Mouse (Mus musculus) CD4-positive helper T cell, adult 2 months (primary cell): Measurements from ENCODE around the gene Plcg2.

Experiments
- DNase-seq: peaks from one replicate; pipeline ENCODE4 v3.0.0-alpha.2; 2012; ENCODE audit warnings: low read depth, missing footprints, low spot score

The Plcg2 gene

DNA sequence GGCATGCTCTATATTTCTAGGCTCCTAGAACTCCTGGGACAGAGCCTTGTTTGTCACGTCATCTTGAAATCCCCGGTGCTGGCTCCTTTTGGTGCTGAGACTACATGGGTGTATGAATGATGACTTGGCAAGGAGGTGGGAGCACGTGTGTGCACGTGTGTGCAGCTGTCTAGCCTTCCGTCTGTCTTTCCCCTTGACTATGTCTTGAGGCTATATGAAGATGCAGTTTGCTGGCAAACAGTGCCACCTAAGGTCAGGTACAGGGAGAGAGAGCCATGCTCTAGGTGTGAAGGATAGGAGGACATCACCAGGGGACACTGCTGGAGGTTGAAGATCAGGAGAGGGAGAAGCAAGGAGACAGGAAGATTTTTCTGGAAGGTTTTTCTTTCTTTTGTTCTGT is 49.9 kb downstream of the Plcg2 start:
- peak; percentile 59 for DNase-seq

DNA sequence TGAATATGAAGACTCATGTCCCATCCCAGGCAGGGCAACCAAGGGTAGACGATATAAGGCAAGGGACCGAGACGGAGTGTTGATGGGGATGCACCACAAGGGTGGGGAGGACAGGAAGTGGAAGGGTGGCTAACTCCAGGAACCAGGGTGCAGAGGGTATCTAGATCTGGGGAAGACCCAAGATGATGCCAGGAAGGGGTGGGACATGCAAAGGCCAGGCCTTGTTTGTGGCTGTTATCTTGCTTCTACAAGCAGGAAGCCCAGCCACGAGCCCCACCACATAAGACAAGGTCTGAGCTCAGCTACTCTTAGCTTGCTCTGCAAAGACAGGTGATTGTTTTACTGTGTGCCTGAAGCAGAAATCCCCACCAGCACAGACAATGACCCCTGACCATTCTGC is 50.4 kb downstream of the Plcg2 start:
- peak; percentile 88 for DNase-seq

DNA sequence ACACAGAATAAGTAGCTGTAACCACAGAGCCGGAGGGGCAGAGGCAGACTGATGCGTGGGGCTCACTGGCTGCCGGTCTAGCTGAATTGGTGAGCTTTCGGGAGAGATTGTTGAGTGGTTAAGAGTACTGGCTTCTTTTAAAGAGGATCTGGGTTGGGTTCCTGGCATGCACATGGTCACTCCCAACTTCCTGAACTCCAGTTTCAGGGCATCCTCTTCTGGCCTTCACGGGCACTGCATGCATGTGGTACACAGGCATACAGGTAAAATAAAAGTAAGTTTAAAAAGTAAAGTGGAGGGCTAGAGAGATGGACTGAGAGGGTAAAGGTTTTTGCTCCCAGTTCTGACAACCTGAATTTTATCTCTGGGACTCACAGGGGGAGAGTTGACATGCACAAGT is 52.4 kb downstream of the Plcg2 start:
- DNase-seq = no peak

DNA sequence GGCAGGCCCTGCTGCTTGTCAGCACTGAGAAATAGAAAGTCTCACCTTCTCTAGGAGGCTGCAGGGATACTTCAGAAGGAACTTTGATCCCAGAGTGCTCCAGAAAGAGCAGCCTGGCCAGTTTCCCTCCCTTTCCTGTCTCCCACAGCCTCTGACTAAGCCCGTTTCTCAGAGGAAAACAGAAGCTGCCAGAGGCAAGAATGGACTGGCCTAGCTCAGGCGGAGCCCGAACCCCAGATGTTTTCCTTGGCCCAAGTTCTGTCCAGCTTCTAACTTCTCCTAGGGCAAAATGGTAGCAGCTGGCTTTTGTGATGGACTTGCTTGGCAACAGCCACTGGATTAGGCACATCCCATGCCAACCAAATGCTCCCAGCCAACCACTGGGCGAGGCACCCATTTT is 62.9 kb downstream of the Plcg2 start:
- DNase-seq = no peak

DNA sequence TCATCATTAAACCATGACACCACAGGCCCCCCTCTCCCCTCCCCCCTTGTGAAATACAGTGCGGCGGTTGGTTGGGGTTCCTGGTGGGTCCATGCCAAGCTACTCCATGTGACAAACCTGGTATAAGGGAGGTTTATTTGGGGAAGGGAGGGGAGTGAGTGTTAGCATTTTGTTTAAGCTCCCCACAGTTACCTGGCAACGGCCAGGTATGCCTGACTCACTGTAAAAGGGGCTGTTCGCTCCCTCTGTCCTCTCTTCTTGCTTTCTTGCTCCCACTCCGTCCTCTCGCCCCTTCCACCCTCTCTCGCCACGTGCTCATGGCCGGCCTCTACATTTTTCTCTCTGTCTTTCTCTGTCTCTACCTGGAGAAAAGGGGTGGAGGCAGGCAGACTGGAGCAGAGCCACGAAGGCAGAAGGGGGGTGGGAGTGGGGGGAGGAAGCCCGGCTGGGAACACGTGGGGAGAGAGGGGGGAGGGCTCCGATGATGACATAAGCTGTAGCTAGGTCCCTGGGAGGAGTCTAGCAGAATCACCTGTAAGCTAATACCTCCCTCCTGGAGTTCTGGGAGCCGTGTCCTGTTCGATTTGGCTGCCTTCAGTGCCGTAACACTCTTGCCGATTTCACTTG is 63.8 kb downstream of the Plcg2 start:
- DNase-seq = no peak

DNA sequence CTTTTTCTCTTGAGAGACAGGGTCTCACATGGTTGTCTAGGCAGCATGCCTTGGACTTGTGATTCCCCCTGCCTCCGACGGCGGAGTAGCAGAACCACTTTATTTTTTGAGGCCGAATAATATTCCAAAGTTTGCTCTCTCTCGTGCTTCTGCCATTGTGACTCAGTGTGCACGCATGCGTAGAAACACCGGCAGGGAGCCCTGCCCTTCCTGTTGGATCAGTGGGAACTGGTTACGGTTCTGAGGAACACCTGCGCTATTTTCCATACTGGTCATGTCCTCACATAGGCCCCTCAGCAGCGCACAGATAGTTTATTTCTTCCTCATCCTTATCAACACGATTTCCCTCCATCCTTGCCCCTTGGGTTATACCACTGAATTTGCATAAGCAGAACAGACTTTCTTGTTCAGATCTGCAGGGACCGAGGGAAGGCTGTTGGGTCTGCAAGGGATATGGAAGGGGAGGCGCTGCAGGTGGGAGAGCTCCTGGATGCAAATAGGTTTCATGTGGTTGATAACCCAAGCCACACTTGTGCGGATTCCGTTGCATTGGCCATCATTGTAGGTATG is 64.4 kb downstream of the Plcg2 start:
- DNase-seq = no peak

DNA sequence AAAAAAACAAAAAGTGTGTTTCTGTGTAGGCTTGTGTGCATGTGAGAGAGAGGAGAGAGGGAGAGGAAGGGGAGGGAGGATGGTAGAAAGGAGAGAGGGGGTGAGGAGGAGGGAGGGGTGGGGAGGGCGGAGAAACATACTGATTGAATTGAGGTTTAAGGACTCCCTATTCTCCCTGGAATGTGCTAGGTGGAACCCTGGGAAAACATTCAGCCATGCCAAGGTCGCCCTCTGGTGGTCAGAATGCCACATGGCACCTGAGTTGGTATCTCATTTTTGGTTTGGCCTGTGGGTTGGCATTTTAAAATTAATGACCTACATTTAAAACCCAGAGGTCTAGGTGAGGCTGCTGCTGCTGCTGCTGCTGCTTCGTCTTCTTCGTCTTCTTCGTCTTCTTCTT is 71.3 kb downstream of the Plcg2 start:
- DNase-seq = peak; percentile 21

DNA sequence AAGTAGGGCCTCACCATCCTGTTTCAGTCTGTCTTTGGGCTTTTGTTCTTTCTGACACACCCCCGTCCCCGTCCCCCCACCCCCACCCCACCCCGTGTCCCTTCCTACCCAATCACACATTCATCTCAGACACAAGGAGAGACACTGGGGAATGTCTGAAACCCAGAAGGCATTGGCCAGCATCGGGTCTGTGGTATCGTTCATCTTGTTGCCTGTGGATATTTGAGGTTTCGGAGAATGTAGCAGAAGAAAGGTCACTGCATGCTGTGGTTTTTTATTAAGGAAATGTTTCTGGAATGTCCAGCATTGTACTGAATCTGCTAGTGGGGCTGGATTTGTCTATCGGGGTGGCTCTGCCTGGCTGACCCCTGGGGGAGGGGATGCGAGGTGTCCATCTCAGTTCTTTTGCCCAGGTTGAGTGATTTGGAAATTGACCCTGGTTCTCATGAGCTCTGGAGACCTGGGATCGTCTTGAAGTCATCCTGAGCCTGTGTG is 78.2 kb downstream of the Plcg2 start:
- DNase-seq = no peak

DNA sequence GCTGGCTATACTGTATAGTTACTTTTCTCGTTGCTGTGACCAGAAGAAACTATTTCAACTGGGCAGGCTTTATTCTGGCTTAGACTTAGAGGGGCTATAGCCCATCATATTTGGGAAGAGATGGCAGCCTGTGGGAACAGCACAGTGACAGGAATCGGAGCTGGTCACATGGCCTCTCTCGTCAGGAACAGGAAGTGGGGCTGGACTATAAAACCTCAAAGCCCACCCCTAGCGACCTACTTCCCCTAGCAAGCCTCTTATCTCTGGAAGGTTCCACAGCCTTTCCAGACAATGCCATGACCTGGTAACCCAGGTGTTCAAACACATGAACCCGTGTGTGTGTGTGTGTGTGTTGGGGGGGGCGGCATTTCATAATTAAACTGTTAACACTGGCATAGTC is 79.0 kb downstream of the Plcg2 start:
- DNase-seq = no peak

DNA sequence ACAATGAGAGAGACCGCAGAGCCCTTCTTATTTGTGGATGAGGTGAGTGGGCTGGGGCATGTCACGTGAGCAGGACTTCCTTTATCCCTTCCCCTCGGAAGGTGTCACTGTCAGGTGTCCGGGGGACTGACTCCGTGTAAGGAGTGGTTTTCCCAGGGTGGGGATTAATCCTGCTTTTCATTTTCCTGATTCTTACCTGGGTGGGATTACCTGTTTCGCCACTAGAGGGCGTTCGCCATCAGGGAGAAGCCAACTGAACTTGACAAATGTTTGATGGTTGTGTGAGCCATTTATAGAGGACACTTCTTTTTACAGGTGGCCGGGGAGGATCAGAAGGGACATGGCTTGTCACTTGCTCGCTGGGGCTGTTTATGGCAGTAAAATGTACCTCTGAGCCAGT is 79.8 kb downstream of the Plcg2 start:
- DNase-seq = no peak

DNA sequence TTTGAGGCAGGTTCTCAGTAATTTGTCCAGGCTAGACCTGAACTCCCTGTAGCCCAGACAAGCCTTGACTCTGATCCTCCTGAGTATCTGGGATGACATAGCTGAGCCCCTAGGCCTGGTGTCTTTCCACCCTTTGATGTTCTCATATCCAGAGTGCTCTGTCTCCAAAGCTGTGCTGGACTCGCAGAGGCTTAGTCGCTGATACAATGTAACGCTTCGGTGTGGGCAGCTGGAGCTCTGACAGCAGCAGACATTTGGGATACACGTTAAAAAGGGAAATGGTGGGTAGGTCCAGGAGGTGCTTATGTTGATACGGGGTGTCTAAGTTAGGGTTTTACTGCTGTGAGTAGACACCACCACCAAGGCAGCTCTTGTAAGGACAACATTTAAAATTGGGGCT is 80.8 kb downstream of the Plcg2 start:
- DNase-seq = no peak

DNA sequence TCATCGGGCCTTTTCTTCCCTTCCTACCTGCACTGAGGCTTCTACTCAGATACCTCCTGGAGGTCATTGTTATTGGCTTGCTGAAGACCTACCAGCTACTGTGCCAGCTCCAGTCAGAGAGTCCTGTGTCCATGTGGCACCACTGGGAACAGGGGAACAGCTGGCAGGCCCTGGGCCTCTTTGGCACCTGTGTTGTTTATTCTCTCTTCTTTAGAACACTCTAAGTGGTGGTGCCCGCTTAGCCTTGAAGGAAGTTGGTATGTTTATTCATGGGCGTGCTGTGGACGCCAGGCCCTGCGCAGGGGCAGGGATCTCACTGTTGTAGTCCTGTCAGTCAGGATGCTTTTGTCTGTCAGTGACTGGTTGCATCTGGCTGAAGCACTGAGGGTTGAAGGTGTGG is 95.8 kb downstream of the Plcg2 start:
- DNase-seq = no peak

DNA sequence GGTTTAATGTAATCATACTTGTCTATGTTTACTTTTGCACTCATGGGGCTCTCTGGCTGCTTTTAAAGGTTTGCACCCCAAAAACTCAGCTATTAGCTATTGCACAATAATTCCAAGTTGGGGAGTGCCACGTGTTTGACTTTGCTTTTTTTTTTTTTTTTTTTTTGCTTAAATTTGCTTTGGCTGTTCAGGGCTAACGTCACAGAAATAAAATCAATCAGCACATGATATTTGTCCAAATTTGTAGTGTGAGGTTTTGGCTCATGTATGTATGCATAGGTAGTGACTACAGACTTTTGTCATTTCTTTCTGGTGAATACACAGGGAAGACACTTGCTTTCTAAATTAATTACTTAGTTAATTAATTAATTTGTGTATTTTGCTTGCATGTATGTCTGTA is 96.9 kb downstream of the Plcg2 start:
- no peak for DNase-seq

DNA sequence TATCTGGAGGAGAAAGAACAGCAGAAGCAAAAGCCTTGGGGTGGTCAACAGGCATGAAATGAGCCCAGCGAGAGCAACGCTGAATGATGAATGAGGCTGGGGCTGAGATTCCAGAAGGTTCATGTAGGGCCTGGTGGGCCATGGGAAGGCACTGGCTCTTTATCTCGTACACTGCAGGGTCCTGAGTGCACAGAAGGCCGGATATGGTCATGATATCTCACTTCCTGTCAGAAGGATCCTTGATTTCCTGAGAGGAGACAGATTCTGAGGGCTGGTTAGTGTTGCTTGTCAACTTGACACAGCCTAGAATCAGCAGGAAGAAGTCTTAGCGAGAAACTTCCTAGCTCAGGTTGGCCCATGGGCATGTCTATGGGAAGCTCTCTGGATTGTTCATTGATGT is 98.7 kb downstream of the Plcg2 start:
- DNase-seq = no peak

DNA sequence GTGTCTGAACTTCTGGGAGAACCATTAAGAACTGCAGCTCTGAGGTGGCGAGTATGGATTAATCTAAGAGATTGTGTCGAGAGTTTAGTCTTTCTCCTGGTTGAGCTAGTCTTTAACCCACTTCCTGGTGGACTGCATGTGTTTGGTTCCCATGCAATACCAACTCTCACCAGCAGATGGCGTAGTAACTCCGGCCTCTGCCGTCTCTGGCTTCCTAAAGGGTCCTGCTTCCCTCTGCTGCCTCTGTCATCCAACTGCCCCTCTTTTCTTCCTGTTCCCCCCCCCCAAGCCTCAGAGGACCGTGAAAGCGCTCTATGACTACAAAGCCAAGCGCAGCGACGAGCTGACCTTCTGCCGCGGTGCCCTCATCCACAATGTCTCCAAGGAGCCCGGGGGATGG is 102.7 kb downstream of the Plcg2 start:
- DNase-seq = no peak

DNA sequence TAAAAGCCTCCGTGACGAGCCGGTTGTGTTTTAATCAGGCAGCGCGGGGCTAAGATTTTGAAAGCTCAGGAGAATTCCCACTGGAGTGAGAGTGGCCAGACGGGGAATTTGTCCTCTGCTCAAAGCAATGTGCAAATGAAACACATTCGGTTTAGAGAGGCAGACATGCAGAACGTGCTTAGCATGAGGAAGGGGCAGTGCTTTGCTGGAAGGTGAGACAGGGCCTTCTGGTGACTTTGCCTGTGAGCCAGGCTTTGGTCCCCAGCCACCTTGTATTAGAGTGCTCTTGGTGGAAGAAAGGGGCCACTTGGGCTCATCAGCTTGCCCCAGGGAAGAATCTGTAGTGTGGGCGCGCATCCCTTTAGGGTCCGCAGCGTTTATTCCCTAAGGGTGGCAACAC is 106.0 kb downstream of the Plcg2 start:
- no peak for DNase-seq

DNA sequence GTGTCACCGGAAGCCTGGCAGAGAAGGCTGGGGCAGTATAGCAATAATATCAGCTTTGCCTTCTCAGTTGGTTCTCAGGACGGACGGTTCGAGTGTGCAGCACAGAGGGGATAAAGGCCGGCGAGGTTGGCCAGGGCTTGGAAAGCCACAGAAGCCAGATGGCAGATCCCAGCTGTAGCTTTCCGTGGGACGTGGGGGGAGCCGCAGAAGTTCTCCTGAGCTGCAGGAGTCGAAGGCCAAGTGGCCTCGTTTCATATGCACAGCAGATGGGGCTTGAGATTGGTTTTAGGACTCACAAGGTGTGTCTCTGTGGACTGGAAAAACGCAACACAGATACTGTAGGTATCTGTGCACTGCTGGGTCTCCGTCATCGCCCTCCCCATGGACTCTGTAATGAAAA is 106.6 kb downstream of the Plcg2 start:
- DNase-seq = no peak

DNA sequence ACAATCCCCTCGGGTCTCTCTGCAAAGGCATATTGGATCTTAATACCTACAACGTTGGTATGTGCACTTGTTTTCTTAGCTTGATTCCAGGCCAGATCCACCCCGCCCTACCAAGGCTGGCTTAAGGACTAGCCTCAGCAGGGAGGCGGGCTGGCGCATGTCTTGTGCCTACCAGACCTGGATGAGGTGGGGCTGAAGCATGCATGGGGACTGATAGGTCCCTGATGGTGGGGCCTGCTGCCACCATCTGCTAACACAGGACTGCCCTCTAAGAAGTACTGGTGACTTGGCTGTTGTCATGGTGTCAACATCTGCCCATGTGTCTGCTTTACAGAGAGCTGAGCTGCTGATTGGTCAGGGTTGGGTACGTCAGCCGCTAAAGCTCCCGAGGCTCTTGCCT is 107.1 kb downstream of the Plcg2 start:
- DNase-seq = no peak

DNA sequence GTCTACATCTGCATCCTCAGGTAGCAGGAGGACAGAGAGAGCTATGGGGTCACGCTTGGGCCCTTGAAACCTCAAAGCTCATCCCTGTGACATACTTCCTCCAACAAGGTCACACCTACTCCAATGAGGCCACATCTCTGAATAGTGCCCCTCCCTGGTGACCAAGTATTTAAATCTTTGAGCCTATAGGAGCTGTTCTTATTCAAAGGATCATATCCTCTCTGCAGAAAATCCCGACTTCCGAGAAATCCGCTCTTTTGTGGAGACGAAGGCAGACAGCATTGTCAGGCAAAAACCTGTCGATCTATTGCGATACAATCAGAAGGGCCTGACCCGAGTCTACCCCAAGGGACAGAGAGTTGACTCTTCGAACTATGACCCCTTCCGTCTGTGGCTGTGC is 112.4 kb downstream of the Plcg2 start:
- no peak for DNase-seq

DNA sequence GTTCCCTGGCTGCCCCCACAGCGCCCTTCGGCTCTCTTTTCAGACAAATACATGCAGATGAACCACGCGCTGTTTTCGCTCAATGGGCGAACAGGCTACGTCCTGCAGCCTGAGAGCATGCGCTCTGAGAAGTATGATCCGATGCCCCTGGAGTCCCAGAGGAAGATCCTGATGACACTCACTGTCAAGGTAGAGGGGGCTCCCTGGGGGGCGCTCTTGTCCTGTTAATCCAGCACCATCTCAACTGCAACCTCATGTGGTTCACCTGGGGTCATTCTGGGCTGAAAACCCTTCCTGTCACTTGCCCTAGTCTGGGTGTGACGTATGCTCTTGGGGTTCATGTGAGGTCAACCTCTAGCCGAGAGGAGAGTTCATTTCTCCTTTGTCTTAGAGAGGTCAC is 114.8 kb downstream of the Plcg2 start:
- no peak for DNase-seq

DNA sequence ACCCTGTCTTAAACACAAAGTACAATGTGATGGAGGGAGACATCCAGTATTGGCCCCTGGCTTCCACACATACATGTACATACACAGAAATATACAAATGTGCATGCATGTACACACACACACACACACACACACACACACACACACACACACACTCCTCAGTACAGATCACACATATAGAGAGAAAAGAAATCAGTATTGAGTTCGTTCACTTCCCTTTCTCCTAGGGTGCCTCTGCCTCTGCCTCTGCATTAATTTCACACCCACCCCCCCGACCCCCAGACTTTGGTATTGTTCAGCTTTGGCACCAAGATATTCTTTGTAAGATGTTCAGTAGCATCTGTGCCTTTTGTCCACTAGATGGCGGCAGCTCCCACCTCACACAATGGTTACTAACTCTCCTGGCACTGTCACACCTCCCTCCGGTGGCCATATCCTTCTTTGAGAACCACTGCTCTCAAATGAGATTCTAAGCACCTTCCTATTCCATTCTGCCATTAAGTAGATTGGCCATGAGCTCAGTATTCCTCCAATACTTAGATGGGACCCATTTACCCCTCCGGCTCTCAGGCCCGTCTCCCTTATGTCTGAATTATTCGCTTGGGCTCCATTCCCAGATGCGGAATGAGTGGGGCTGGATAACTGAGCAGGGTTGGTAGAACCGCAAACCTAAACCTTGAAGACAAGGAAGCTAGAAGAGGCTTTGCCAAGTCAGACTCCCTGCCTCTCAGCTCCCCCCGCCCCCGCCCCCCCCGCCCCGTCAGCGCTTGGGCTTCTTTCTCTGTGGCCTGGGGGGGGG is 128.1 kb downstream of the Plcg2 start:
- DNase-seq = peak; percentile 14

DNA sequence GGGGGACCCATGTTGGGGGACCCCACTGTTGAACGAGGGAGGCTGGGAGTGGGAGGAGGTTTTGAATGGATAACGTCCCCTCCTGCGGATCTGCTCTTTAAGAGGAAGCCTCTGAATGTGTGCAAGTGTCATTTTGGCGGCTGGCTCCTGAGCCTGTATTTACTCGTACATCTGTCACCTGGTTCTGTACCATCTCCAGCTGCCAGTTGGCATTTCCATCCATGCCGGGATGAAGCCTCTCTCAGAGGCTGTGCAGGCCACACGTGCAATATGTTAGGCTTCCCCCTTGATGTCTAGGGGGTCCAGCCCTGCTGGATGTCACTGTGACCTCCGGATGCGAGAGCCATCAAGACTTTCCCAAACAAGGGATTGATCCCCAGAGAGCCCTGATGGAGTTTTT is 129.0 kb downstream of the Plcg2 start:
- no peak for DNase-seq

DNA sequence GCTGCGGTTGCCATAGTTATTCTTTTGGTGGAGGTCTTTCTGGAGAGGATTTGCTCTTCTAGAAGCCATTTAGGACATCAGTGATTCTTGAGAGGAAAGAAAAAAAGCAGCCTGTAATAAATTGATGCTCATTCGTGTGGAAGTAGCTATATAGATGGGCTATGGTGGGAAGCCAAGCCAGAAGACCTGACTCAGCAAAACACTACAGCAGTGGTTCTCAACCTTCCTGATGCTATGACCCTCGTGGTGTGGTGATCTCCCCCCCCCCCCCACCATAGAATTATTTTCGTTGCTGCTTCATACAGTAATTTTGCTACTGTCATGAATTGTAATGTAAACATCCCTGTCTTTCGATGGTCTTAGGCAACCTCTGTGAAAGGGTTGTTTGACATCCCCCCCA is 134.4 kb downstream of the Plcg2 start:
- no peak for DNase-seq
